Mouse (Mus musculus): ENCODE results near the gene Cers6. TPM values are rescaled to one million over a fixed set of nuclear protein-coding genes. Genes with fewer than 3 reads are reported as not detected.

Gene Cers6
- total and polyA plus RNA-seq, 3 experiments, result 2.1 to 9.6 (median 8.7) TPM

- Histone ChIP-seq H3K36me3 (ENCODE audit: control insufficient read depth, insufficient read depth, low read length) (no peaks in the 10 kb centered on the region), H3K27ac (peak overlapping the region; percentile 68), H3K4me3 (no peak overlapping the region), H3K4me1 (ENCODE audit: control insufficient read depth, insufficient read depth, low read length) (peaks cover 7% of the 10 kb centered on the region), H3K27me3 (ENCODE audit: control insufficient read depth, insufficient read depth, low read length) (no peaks in the 10 kb centered on the region), H3K9ac (ENCODE audit: low read depth, low read length) (no peak overlapping the region), H3K79me2 (replicated peaks; ENCODE audit: control insufficient read depth, insufficient read depth, low read length) (no peaks in the 10 kb centered on the region)
- DNase-seq, result no peak
- intact Hi-C loops (cut with DNase I), result no loop called here
- 77% methylated on average over 7 of the region's 7 CpGs for WGBS
- TF ChIP-seq POLR2A (IDR thresholded peaks at IDR 0.05; ENCODE audit: insufficient read depth, low read depth, low read length), result no peak
- TF ChIP-seq CTCF (IDR thresholded peaks at IDR 0.05), result no peak
- TF ChIP-seq EP300 (IDR thresholded peaks at IDR 0.05; ENCODE audit: insufficient read depth, low read depth, low read length), result no peak
These were observed 267.1 kb downstream of the Cers6 start for GRCm38 (mm10) chr2:69128321-69128720.

DNA sequence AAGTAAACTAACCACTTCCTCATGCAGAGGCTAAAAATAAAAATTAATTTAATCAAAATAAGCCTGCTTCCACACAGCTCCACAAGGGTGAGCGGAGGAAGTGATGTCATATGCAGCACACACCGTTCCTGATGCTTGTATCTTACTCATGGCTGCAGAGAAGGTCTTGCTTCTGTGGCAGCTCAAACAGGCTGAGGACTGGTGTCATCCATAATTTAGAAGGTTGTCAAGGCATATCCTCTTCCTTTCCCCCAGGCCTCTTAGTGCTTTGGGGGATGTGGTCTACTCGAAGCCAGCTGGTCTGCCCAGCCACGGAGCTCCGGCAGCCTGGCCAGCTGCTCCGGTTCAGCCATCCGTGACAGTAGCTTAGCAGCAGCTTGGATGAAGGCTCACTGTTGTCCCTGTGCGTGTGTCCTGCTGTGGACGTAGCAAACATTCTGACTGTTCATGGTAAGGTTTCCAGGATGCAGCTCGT lies 267.7 kb downstream of the Cers6 start:
- Histone ChIP-seq H3K9ac (ENCODE audit: low read depth, low read length) (peak overlapping the region; percentile 61), H3K79me2 (replicated peaks; ENCODE audit: control insufficient read depth, insufficient read depth, low read length) (no peaks in the 10 kb centered on the region), H3K4me3 (peak overlapping the region; percentile 31; the same call in 1 of the 2 replicates), H3K27me3 (ENCODE audit: control insufficient read depth, insufficient read depth, low read length) (no peaks in the 10 kb centered on the region), H3K4me1 (ENCODE audit: control insufficient read depth, insufficient read depth, low read length) (peaks cover 7% of the 10 kb centered on the region), H3K27ac (peak overlapping the region; percentile 68), H3K36me3 (ENCODE audit: control insufficient read depth, insufficient read depth, low read length) (no peaks in the 10 kb centered on the region)
- intact Hi-C loops (cut with DNase I), result loop anchor here (1.0 kb wide), 1 partner anchor 15 kb away; no protein-coding TSS in a partner anchor
- DNase-seq, result peak; percentile 30 to 51
- no peak for TF ChIP-seq EP300 (IDR thresholded peaks at IDR 0.05; ENCODE audit: insufficient read depth, low read depth, low read length)
- TF ChIP-seq CTCF (IDR thresholded peaks at IDR 0.05), result peak; percentile 18; the same call in 1 of the 2 replicates
- TF ChIP-seq POLR2A (IDR thresholded peaks at IDR 0.05; ENCODE audit: insufficient read depth, low read depth, low read length), result peak; percentile 29; the same call in 1 of the 2 replicates
- 35% methylated on average over 10 of the region's 10 CpGs for WGBS

DNA sequence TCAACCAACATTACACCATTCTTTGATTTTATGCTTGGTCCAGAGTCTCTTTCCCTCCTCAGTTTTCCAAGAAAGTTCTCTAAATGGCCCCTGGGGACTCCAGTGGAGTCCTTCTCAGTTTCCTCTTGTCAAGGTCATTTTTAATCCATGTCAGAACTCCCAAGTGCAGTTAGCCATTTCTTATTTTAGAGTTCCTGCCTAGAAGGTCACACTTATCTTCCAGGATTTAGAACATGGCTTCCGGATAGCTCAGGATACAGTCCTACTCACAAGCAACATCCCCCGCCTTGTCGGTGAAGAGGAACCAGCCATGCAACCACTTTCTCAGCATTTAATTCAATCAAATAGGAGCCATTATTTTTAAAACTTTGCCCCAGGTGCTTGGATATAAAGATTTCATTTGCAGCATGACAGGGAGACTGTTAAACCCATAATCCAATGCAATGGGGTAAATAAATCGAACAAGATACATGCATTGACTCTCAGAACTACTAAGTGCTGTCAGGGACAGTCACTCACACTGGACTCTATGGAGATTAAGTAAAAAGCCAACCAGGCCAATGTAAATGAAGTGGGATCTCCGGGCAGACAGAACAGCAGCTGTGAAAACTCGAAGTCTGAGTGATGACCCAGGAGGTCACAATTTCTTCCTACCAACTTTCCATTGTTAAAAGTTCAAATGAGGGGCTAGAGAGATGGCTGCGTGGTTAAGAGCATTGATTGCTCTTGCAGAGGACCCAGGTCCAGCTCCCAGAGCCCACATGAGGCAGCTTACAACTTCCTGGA lies 268.4 kb downstream of the Cers6 start:
- no peak for TF ChIP-seq CTCF (IDR thresholded peaks at IDR 0.05)
- TF ChIP-seq EP300 (IDR thresholded peaks at IDR 0.05; ENCODE audit: insufficient read depth, low read depth, low read length), result no peak
- no peak for TF ChIP-seq POLR2A (IDR thresholded peaks at IDR 0.05; ENCODE audit: insufficient read depth, low read depth, low read length)
- Histone ChIP-seq H3K79me2 (replicated peaks; ENCODE audit: control insufficient read depth, insufficient read depth, low read length) (no peaks in the 10 kb centered on the region), H3K4me1 (ENCODE audit: control insufficient read depth, insufficient read depth, low read length) (peaks cover 7% of the 10 kb centered on the region), H3K27ac (peak overlapping the region; percentile 68), H3K4me3 (no peak overlapping the region; the same call in 1 of the 2 replicates), H3K9ac (ENCODE audit: low read depth, low read length) (no peak overlapping the region), H3K27me3 (ENCODE audit: control insufficient read depth, insufficient read depth, low read length) (no peaks in the 10 kb centered on the region), H3K36me3 (ENCODE audit: control insufficient read depth, insufficient read depth, low read length) (no peaks in the 10 kb centered on the region)
- no peak for DNase-seq
- WGBS, result 39% methylated on average over 7 of the region's 7 CpGs
- intact Hi-C loops (cut with DNase I), result loop anchor here (1.0 kb wide), 1 partner anchor 15 kb away; no protein-coding TSS in a partner anchor

DNA sequence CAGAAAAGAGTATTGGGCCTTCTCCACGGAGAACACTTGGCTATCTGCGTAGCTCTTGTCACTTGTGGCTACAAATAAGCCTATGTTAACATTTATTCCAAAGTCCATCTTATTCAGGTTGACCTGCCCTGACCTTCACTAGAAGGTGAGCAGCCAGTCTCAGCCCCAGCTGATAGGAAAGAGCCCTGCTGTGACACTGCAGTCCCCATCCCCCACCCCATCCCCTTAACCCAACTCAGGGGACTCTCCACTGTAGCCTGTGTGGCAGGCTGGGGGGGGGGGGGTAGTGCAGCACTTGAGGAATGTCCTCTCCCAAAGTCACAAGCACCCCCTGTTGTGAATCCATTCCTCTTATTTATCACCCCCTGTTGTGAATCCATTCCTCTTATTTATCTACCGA lies 270.8 kb downstream of the Cers6 start:
- TF ChIP-seq POLR2A (IDR thresholded peaks at IDR 0.05; ENCODE audit: insufficient read depth, low read depth, low read length) (no peak), EP300 (IDR thresholded peaks at IDR 0.05; ENCODE audit: insufficient read depth, low read depth, low read length) (no peak), CTCF (IDR thresholded peaks at IDR 0.05) (no peak)
- no peaks in the 10 kb centered on the region for H3K36me3 ChIP-seq (ENCODE audit: control insufficient read depth, insufficient read depth, low read length)
- H3K4me1 ChIP-seq (ENCODE audit: control insufficient read depth, insufficient read depth, low read length), result peaks cover 12% of the 10 kb centered on the region
- no peaks in the 10 kb centered on the region for H3K27me3 ChIP-seq (ENCODE audit: control insufficient read depth, insufficient read depth, low read length)
- no peak overlapping the region for H3K4me3 ChIP-seq
- H3K27ac ChIP-seq, result no peak overlapping the region
- 68% methylated on average over 3 of the region's 3 CpGs for WGBS
- intact Hi-C loops (cut with DNase I), result no loop called here
- H3K79me2 ChIP-seq (replicated peaks; ENCODE audit: control insufficient read depth, insufficient read depth, low read length), result no peaks in the 10 kb centered on the region
- no peak for DNase-seq
- H3K9ac ChIP-seq (ENCODE audit: low read depth, low read length), result no peak overlapping the region

- 70% methylated on average over 5 of the region's 5 CpGs for WGBS
- DNase-seq, result no peak
- Histone ChIP-seq H3K9ac (ENCODE audit: low read depth, low read length) (no peak overlapping the region), H3K4me1 (ENCODE audit: control insufficient read depth, insufficient read depth, low read length) (peaks cover 14% of the 10 kb centered on the region), H3K4me3 (no peak overlapping the region), H3K79me2 (replicated peaks; ENCODE audit: control insufficient read depth, insufficient read depth, low read length) (no peaks in the 10 kb centered on the region), H3K27ac (no peak overlapping the region), H3K27me3 (ENCODE audit: control insufficient read depth, insufficient read depth, low read length) (no peaks in the 10 kb centered on the region), H3K36me3 (ENCODE audit: control insufficient read depth, insufficient read depth, low read length) (no peaks in the 10 kb centered on the region)
- intact Hi-C loops (cut with DNase I), result no loop called here
- TF ChIP-seq CTCF (IDR thresholded peaks at IDR 0.05) (no peak), EP300 (IDR thresholded peaks at IDR 0.05; ENCODE audit: insufficient read depth, low read depth, low read length) (no peak), POLR2A (IDR thresholded peaks at IDR 0.05; ENCODE audit: insufficient read depth, low read depth, low read length) (no peak)
These were observed 271.3 kb downstream of the Cers6 start for GRCm38 (mm10) chr2:69132488-69133040.

DNA sequence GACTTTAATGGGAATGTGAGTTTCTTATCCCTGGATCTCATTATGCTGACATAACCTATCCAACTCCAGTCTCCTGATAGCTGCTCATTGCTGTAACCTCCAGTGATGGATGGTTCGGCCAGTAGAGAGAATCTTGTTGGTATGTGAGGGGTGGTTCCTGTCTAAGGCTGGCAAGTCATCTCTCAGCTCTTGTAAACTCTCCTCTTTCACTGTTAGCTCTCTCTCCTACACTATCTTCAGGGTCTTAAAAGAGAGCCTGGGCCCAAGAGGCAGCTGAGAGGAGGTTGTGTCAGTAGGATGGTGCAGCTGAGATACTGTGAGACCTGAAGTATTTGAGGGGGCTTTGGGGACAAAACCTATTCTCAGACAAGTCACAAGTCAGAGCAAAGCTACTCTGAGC lies 272.9 kb downstream of the Cers6 start:
- Histone ChIP-seq H3K9ac (ENCODE audit: low read depth, low read length) (no peak overlapping the region), H3K79me2 (replicated peaks; ENCODE audit: control insufficient read depth, insufficient read depth, low read length) (no peaks in the 10 kb centered on the region), H3K4me1 (ENCODE audit: control insufficient read depth, insufficient read depth, low read length) (peaks cover 13% of the 10 kb centered on the region), H3K27me3 (ENCODE audit: control insufficient read depth, insufficient read depth, low read length) (no peaks in the 10 kb centered on the region), H3K27ac (no peak overlapping the region), H3K36me3 (ENCODE audit: control insufficient read depth, insufficient read depth, low read length) (no peaks in the 10 kb centered on the region; the same call in 1 of the 2 replicates), H3K4me3 (no peak overlapping the region)
- 90% methylated on average over 1 of the region's 1 CpGs for WGBS
- no peak for TF ChIP-seq EP300 (IDR thresholded peaks at IDR 0.05; ENCODE audit: insufficient read depth, low read depth, low read length)
- no peak for TF ChIP-seq CTCF (IDR thresholded peaks at IDR 0.05)
- no peak for TF ChIP-seq POLR2A (IDR thresholded peaks at IDR 0.05; ENCODE audit: insufficient read depth, low read depth, low read length)
- DNase-seq, result no peak
- intact Hi-C loops (cut with DNase I), result no loop called here
